Mouse (Mus musculus) embryonic facial prominence, embryonic 11.5 days (tissue): Measurements from ENCODE around the gene Ephb3. TPM values are rescaled to one million over a fixed set of nuclear protein-coding genes. Genes with fewer than 3 reads are reported as not detected.

ENCODE experiments used
- ATAC-seq: fragments of 200-750 bp; cut with Nextera tagmentation; replicated peaks from 2 replicates; pipeline ENCODE4 v1.8.0; 2017; ENCODE audit warnings: low read depth; ENCODE audit not compliant: insufficient number of reproducible peaks, low FRiP score, low TSS enrichment
- DNase-seq: peaks from one replicate; pipeline ENCODE4 v3.0.0-alpha.2; 2015; ENCODE audit warnings: low spot score
- H3K27ac ChIP-seq: fragments of 300-500 bp; sonication (generic); replicated peaks from 2 replicates; pipeline ENCODE4 v1.5.1; 2014; ENCODE audit warnings: mild to moderate bottlenecking, low read depth, low read length, control low read depth
- H3K27me3 ChIP-seq: fragments of 300-500 bp; sonication (generic); 2 replicates; pipeline ENCODE4 v1.6.1; 2014; ENCODE audit warnings: mild to moderate bottlenecking, low read length, moderate library complexity, mixed read lengths; ENCODE audit not compliant: control insufficient read depth, insufficient read depth
- H3K36me3 ChIP-seq: fragments of 300-500 bp; sonication (generic); replicated peaks from 2 replicates; pipeline ENCODE4 v1.6.1; 2014; ENCODE audit warnings: low read depth, mild to moderate bottlenecking, low read length, moderate library complexity, mixed read lengths; ENCODE audit not compliant: control insufficient read depth, insufficient read depth
- H3K4me1 ChIP-seq: fragments of 300-500 bp; sonication (generic); 2 replicates; pipeline ENCODE4 v1.6.1; 2014; ENCODE audit warnings: low read length, mixed read lengths; ENCODE audit not compliant: control insufficient read depth, insufficient read depth
- H3K4me2 ChIP-seq: fragments of 300-500 bp; sonication (generic); 2 replicates; pipeline ENCODE4 v1.6.1; 2014; ENCODE audit warnings: low read depth, mild to moderate bottlenecking, control low read depth, low read length, moderate library complexity
- H3K4me3 ChIP-seq: fragments of 300-500 bp; sonication (generic); 2 replicates; pipeline ENCODE4 v1.5.1; 2014; ENCODE audit warnings: low read depth, low read length, control low read depth
- H3K9ac ChIP-seq: fragments of 300-500 bp; sonication (generic); replicated peaks from 2 replicates; pipeline ENCODE4 v1.6.1; 2014; ENCODE audit warnings: mild to moderate bottlenecking, control low read depth, low read length
- H3K9me3 ChIP-seq: fragments of 300-500 bp; sonication (generic); replicated peaks from 2 replicates; pipeline ENCODE4 v1.6.1; 2016; ENCODE audit warnings: mild to moderate bottlenecking, low read length, inconsistent platforms, mixed read lengths; ENCODE audit not compliant: control insufficient read depth
- WGBS: fragments of 180-500 bp; shearing (Covaris S2); extraction: QIAGEN DNeasy Blood & Tissue Kit; methylation state at CpG from one replicate; pipeline ENCODE4 v1.1.7; 2014; 5-methylcytosine and 5-hydroxymethylcytosine counted together
- polyA plus RNA-seq: library from polyadenylated mRNA; unstranded; fragments of >200 nt; fragmentation: Nextera tagmentation; extraction: Ambion mirVana; gene quantifications from 2 replicates; pipeline ENCODE4 v1.2.1, GENCODE M21; 2014

Ephb3 gene
- polyA plus RNA-seq, 1 experiment from 2014 or later = 22.2 TPM

GRCm38 (mm10) chr16:21184697-21185096 lies 19.9 kb upstream of the Ephb3 start:
- no peaks in the 10 kb centered on the region for H3K36me3 ChIP-seq
- no peaks in the 10 kb centered on the region for H3K27me3 ChIP-seq
- H3K4me2 ChIP-seq = no peak overlapping the region
- ATAC-seq = no peak
- DNase-seq = no peak
- no peaks in the 10 kb centered on the region for H3K9me3 ChIP-seq
- no peaks in the 10 kb centered on the region for H3K4me1 ChIP-seq
- no peak overlapping the region for H3K27ac ChIP-seq
- no peak overlapping the region for H3K9ac ChIP-seq
- H3K4me3 ChIP-seq = no peak overlapping the region

- H3K9me3 ChIP-seq = no peaks in the 10 kb centered on the region
- no peaks in the 10 kb centered on the region for H3K27me3 ChIP-seq
- 34% methylated on average over 7 of the region's 7 CpGs for WGBS
- H3K4me2 ChIP-seq = no peak overlapping the region
- no peak overlapping the region for H3K4me3 ChIP-seq
- ATAC-seq (no peak), DNase-seq (peak; percentile 38)
- no peak overlapping the region for H3K9ac ChIP-seq
- no peaks in the 10 kb centered on the region for H3K4me1 ChIP-seq
- H3K27ac ChIP-seq = no peak overlapping the region
- H3K36me3 ChIP-seq = no peaks in the 10 kb centered on the region
Observed at GRCm38 (mm10) chr16:21187568-21187967, 17.0 kb upstream of the Ephb3 start.

- H3K27me3 ChIP-seq = no peaks in the 10 kb centered on the region
- H3K4me3 ChIP-seq = no peak overlapping the region
- no peaks in the 10 kb centered on the region for H3K36me3 ChIP-seq
- no peak overlapping the region for H3K4me2 ChIP-seq
- no peaks in the 10 kb centered on the region for H3K4me1 ChIP-seq
- 74% methylated on average over 3 of the region's 3 CpGs for WGBS
- H3K9ac ChIP-seq = no peak overlapping the region
- peak; percentile 40 for DNase-seq
- ATAC-seq = no peak
- no peak overlapping the region for H3K27ac ChIP-seq
- H3K9me3 ChIP-seq = no peaks in the 10 kb centered on the region
Observed at GRCm38 (mm10) chr16:21188345-21188744, 16.2 kb upstream of the Ephb3 start.

DNA sequence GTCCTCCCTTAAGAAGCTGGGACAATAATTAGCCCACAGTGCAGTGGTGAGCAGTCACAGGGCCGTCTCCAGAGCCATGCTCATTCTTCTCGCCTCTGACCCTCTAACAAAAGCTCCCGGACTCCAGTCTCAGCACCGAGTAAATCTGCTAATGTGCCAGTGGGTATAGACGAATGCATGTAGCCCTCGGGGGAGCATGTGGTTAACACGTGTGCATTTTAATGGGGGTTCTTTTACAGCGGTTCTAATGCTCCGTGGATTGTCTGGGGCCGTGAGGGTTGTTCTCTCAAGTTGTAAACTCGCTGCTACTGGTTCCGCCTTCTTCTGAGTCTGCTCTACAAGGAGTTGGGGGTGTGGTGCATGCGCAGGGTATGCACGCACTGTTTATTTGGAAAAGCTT lies 13.0 kb upstream of the Ephb3 start:
- no peak overlapping the region for H3K4me2 ChIP-seq
- ATAC-seq (no peak), DNase-seq (no peak)
- no peaks in the 10 kb centered on the region for H3K36me3 ChIP-seq
- WGBS = 65% methylated on average over 14 of the region's 14 CpGs
- no peak overlapping the region for H3K4me3 ChIP-seq
- no peaks in the 10 kb centered on the region for H3K4me1 ChIP-seq
- no peak overlapping the region for H3K27ac ChIP-seq
- H3K27me3 ChIP-seq = no peaks in the 10 kb centered on the region
- no peak overlapping the region for H3K9ac ChIP-seq
- no peaks in the 10 kb centered on the region for H3K9me3 ChIP-seq

- Histone ChIP-seq H3K9ac (no peak overlapping the region), H3K4me3 (no peak overlapping the region), H3K9me3 (no peaks in the 10 kb centered on the region), H3K27me3 (no peaks in the 10 kb centered on the region), H3K27ac (no peak overlapping the region), H3K4me2 (no peak overlapping the region), H3K36me3 (no peaks in the 10 kb centered on the region), H3K4me1 (no peaks in the 10 kb centered on the region)
- WGBS = 40% methylated on average over 7 of the region's 7 CpGs
- DNase-seq = peak; percentile 92
- 0 out of 2 replicates have a peak, but pooled peaks have one; percentile 12 for ATAC-seq
Observed at GRCm38 (mm10) chr16:21192509-21193354, 11.8 kb upstream of the Ephb3 start.

DNA sequence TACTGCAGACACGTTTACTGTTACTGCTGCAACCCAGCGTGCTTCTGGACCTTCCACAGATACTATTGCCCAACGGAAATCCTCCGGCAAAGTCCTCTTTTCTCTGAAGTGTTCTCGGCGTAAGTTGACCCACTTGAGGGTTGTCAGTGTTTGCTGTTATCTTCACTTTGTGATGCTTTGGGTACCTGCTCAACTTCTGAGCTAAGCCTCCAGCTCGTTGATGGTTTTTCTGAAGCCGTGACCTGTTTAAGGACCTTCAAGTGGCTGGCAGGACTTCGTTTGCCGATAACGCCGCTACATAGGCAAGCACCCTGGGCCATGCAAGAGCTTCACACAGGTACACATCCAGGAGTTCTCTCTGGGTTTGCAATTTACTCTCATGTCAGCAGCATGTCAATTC lies 10.4 kb upstream of the Ephb3 start:
- Histone ChIP-seq H3K9me3 (no peaks in the 10 kb centered on the region), H3K4me2 (no peak overlapping the region), H3K27me3 (no peaks in the 10 kb centered on the region), H3K4me1 (no peaks in the 10 kb centered on the region), H3K36me3 (no peaks in the 10 kb centered on the region), H3K9ac (no peak overlapping the region), H3K27ac (no peak overlapping the region), H3K4me3 (no peak overlapping the region)
- 86% methylated on average over 12 of the region's 12 CpGs for WGBS
- DNase-seq (no peak), ATAC-seq (no peak)

DNA sequence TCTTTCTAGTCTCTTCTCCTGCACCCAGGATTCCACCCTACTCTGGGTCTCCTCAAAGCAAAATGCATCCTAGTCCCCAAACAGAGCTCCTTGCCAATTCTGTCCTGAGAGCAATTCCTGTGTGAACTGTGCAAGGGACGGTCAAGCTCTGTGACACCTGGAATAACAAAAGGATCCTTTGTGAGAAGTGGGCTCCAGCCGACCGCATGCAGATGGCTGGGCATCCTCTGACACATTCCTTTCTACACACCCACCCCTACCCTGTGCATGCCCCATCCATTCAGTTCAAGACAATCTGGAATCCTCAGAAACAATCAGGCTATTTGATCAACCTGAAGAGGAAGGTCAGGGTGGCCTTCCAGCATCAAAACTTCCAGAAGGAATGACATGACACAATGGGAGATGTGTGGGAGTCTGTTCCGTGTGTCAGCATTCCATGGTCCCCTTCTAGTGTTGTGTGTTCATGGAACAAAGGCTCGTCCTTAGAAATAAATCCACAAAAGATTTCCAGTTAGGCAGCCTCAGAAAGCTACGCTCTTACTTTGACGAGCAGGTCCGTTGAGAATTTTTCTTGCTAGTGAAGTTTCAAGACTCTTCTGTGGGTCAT lies 9.2 kb upstream of the Ephb3 start:
- Histone ChIP-seq H3K4me3 (no peak overlapping the region), H3K27me3 (no peaks in the 10 kb centered on the region), H3K4me1 (no peaks in the 10 kb centered on the region), H3K9ac (no peak overlapping the region), H3K27ac (no peak overlapping the region), H3K4me2 (no peak overlapping the region), H3K36me3 (no peaks in the 10 kb centered on the region), H3K9me3 (no peaks in the 10 kb centered on the region)
- WGBS = 46% methylated on average over 8 of the region's 8 CpGs
- ATAC-seq (no peak), DNase-seq (no peak)

DNA sequence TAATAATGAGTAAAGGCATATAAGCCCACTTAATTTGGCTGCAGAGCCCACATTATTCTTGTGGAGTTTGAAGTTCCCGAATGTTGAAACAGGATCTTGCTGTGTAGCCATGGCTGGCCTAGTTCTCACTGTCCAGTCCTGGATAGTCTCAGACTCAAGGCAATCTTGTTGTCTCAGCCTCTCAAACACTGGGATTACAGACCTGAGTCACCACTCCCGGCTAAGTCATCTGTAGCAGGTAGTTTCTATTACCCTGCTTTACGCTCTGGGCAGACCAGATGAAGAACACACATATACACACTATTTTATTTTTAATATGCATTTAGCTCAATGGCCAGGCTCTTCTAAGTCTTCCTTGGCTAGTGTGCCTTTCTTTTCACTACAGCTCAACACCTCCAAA lies 8.0 kb upstream of the Ephb3 start:
- Histone ChIP-seq H3K9me3 (no peaks in the 10 kb centered on the region), H3K27ac (no peak overlapping the region), H3K4me3 (no peak overlapping the region), H3K27me3 (no peaks in the 10 kb centered on the region), H3K9ac (no peak overlapping the region), H3K36me3 (no peaks in the 10 kb centered on the region), H3K4me2 (no peak overlapping the region), H3K4me1 (no peaks in the 10 kb centered on the region)
- ATAC-seq (no peak), DNase-seq (no peak)
- WGBS = 82% methylated on average over 3 of the region's 3 CpGs
